Mouse (Mus musculus): ENCODE data around the gene Tusc2. TPM values are rescaled to one million over a fixed set of nuclear protein-coding genes. Genes with fewer than 3 reads are reported as not detected.

Gene Tusc2
- polyA plus RNA-seq, 1 experiment from 2014 or later, result 38.2 TPM

- DNase-seq (no peak), ATAC-seq (ENCODE audit: insufficient read depth) (no peak)
- Histone ChIP-seq H3K4me1 (ENCODE audit: insufficient read depth) (peaks cover 29% of the 10 kb centered on the region), H3K27me3 (ENCODE audit: insufficient read depth, low read length) (no peaks in the 10 kb centered on the region), H3K9ac (peak overlapping the region; percentile 75), H3K36me3 (ENCODE audit: insufficient read depth) (0 out of 2 replicates have a peak, but pooled peaks cover 3% of the 10 kb centered on the region), H3K27ac (ENCODE audit: low read depth) (no peak overlapping the region; the same call in 1 of the 2 replicates), H3K4me2 (peak overlapping the region; percentile 97), H3K9me3 (ENCODE audit: low read depth, low read length) (no peaks in the 10 kb centered on the region), H3K4me3 (ENCODE audit: low read depth, low read length) (peak overlapping the region; percentile 60)
- TF ChIP-seq CTCF (IDR thresholded peaks at IDR 0.05; ENCODE audit: low read depth), result no peak
- WGBS, result 30% methylated on average over 23 of the region's 23 CpGs
These were observed 12.5 kb upstream of the Tusc2 start for GRCm38 (mm10) chr9:107550491-107551116.

GRCm38 (mm10) chr9:107551117-107551889, 11.8 kb upstream of the Tusc2 start, which contains the start of gene Rassf1:
TSS of gene Rassf1 (plus strand) at chr9:107551555.
- no peak for TF ChIP-seq CTCF (IDR thresholded peaks at IDR 0.05; ENCODE audit: low read depth)
- H3K36me3 ChIP-seq (ENCODE audit: insufficient read depth), result 0 out of 2 replicates have a peak, but pooled peaks cover 2% of the 10 kb centered on the region
- peaks cover 32% of the 10 kb centered on the region for H3K4me1 ChIP-seq (ENCODE audit: insufficient read depth)
- DNase-seq (peak; percentile 89), ATAC-seq (ENCODE audit: insufficient read depth) (peak; percentile 48)
- H3K4me2 ChIP-seq, result peak within 1 kb of the TSS; percentile 97
- peak within 1 kb of the TSS; percentile 60 for H3K4me3 ChIP-seq (ENCODE audit: low read depth, low read length)
- H3K9ac ChIP-seq, result peak within 1 kb of the TSS; percentile 75
- H3K27ac ChIP-seq (ENCODE audit: low read depth), result peak within 1 kb of the TSS; percentile 82
- WGBS, result under 1% methylated on average over 63 of the region's 63 CpGs
- no peaks in the 10 kb centered on the region for H3K9me3 ChIP-seq (ENCODE audit: low read depth, low read length)
- no peaks in the 10 kb centered on the region for H3K27me3 ChIP-seq (ENCODE audit: insufficient read depth, low read length)

GRCm38 (mm10) chr9:107551890-107552355, 11.1 kb upstream of the Tusc2 start:
- TF ChIP-seq CTCF (IDR thresholded peaks at IDR 0.05; ENCODE audit: low read depth), result no peak
- peak overlapping the region; percentile 60 for H3K4me3 ChIP-seq (ENCODE audit: low read depth, low read length)
- H3K36me3 ChIP-seq (ENCODE audit: insufficient read depth), result peaks cover 8% of the 10 kb centered on the region; the same call in 1 of the 2 replicates
- peaks cover 35% of the 10 kb centered on the region for H3K4me1 ChIP-seq (ENCODE audit: insufficient read depth)
- peak overlapping the region; percentile 97 for H3K4me2 ChIP-seq
- H3K9ac ChIP-seq, result peak overlapping the region; percentile 75
- H3K9me3 ChIP-seq (ENCODE audit: low read depth, low read length), result no peaks in the 10 kb centered on the region
- WGBS, result 4% methylated on average over 8 of the region's 8 CpGs
- ATAC-seq (ENCODE audit: insufficient read depth) (no peak), DNase-seq (peak; percentile 71)
- H3K27ac ChIP-seq (ENCODE audit: low read depth), result peak overlapping the region; percentile 82
- no peaks in the 10 kb centered on the region for H3K27me3 ChIP-seq (ENCODE audit: insufficient read depth, low read length)

GRCm38 (mm10) chr9:107552690-107553393, 10.2 kb upstream of the Tusc2 start:
- peak overlapping the region; percentile 97 for H3K4me2 ChIP-seq
- peak overlapping the region; percentile 68 for H3K4me3 ChIP-seq (ENCODE audit: low read depth, low read length)
- H3K9ac ChIP-seq, result peak overlapping the region; percentile 75
- H3K4me1 ChIP-seq (ENCODE audit: insufficient read depth), result peaks cover 30% of the 10 kb centered on the region
- no peak for TF ChIP-seq CTCF (IDR thresholded peaks at IDR 0.05; ENCODE audit: low read depth)
- peaks cover 17% of the 10 kb centered on the region for H3K36me3 ChIP-seq (ENCODE audit: insufficient read depth)
- H3K27me3 ChIP-seq (ENCODE audit: insufficient read depth, low read length), result no peaks in the 10 kb centered on the region
- no peak for DNase-seq
- H3K27ac ChIP-seq (ENCODE audit: low read depth), result peak overlapping the region; percentile 26; the same call in 1 of the 2 replicates
- 72% methylated on average over 5 of the region's 5 CpGs for WGBS
- no peaks in the 10 kb centered on the region for H3K9me3 ChIP-seq (ENCODE audit: low read depth, low read length)
- ATAC-seq (ENCODE audit: insufficient read depth), result no peak

GRCm38 (mm10) chr9:107553541-107554318, 9.3 kb upstream of the Tusc2 start:
- no peak for TF ChIP-seq CTCF (IDR thresholded peaks at IDR 0.05; ENCODE audit: low read depth)
- H3K4me1 ChIP-seq (ENCODE audit: insufficient read depth), result peaks cover 30% of the 10 kb centered on the region
- H3K27ac ChIP-seq (ENCODE audit: low read depth), result peak overlapping the region; percentile 98
- peaks cover 26% of the 10 kb centered on the region for H3K36me3 ChIP-seq (ENCODE audit: insufficient read depth)
- peak overlapping the region; percentile 97 for H3K4me2 ChIP-seq
- WGBS, result 5% methylated on average over 37 of the region's 37 CpGs
- no peaks in the 10 kb centered on the region for H3K27me3 ChIP-seq (ENCODE audit: insufficient read depth, low read length)
- peak; percentile 46 for ATAC-seq (ENCODE audit: insufficient read depth)
- DNase-seq, result no peak
- H3K9me3 ChIP-seq (ENCODE audit: low read depth, low read length), result no peaks in the 10 kb centered on the region
- H3K9ac ChIP-seq, result peak overlapping the region; percentile 69
- peak overlapping the region; percentile 68 for H3K4me3 ChIP-seq (ENCODE audit: low read depth, low read length)

GRCm38 (mm10) chr9:107554319-107554825, 8.7 kb upstream of the Tusc2 start:
- H3K4me2 ChIP-seq, result peak overlapping the region; percentile 97
- H3K4me1 ChIP-seq (ENCODE audit: insufficient read depth), result peaks cover 30% of the 10 kb centered on the region
- H3K27me3 ChIP-seq (ENCODE audit: insufficient read depth, low read length), result no peaks in the 10 kb centered on the region
- H3K4me3 ChIP-seq (ENCODE audit: low read depth, low read length), result peak overlapping the region; percentile 68
- DNase-seq (peak; percentile 99), ATAC-seq (ENCODE audit: insufficient read depth) (peak; percentile 89)
- peak overlapping the region; percentile 98 for H3K27ac ChIP-seq (ENCODE audit: low read depth)
- peaks cover 32% of the 10 kb centered on the region for H3K36me3 ChIP-seq (ENCODE audit: insufficient read depth)
- TF ChIP-seq CTCF (IDR thresholded peaks at IDR 0.05; ENCODE audit: low read depth), result peak; percentile 35
- WGBS, result under 1% methylated on average over 53 of the region's 53 CpGs
- H3K9ac ChIP-seq, result peak overlapping the region; percentile 76
- no peaks in the 10 kb centered on the region for H3K9me3 ChIP-seq (ENCODE audit: low read depth, low read length)

Measured in lung, embryonic 14.5 days (tissue).